Mouse (Mus musculus) kidney, embryonic 16.5 days (tissue): Measurements from ENCODE around the gene Gnpda2. TPM values are rescaled to one million over a fixed set of nuclear protein-coding genes. Genes with fewer than 3 reads are reported as not detected.

Source experiments
- ATAC-seq: fragments of 200-750 bp; cut with Nextera tagmentation; 2 replicates; pipeline ENCODE4 v1.8.0; 2017; ENCODE audit warnings: moderate TSS enrichment; ENCODE audit not compliant: low FRiP score, low TSS enrichment
- H3K27ac ChIP-seq: fragments of 300-500 bp; sonication (generic); 2 replicates; pipeline ENCODE4 v1.5.1; 2014; ENCODE audit warnings: low read length
- H3K27me3 ChIP-seq: fragments of 300-500 bp; sonication (generic); 2 replicates; pipeline ENCODE4 v1.6.1; 2014; ENCODE audit warnings: low read length, control low read depth, mixed read lengths; ENCODE audit not compliant: insufficient read depth
- H3K36me3 ChIP-seq: fragments of 300-500 bp; sonication (generic); 2 replicates; pipeline ENCODE4 v1.6.1; 2014; ENCODE audit warnings: low read length, control low read depth, mixed read lengths; ENCODE audit not compliant: insufficient read depth
- H3K4me1 ChIP-seq: fragments of 300-500 bp; sonication (generic); 2 replicates; pipeline ENCODE4 v1.6.1; 2014; ENCODE audit warnings: low read length, control low read depth, mixed read lengths; ENCODE audit not compliant: insufficient read depth
- H3K4me2 ChIP-seq: fragments of 300-500 bp; sonication (generic); replicated peaks from 2 replicates; pipeline ENCODE4 v1.6.1; 2014; ENCODE audit warnings: low read depth, low read length
- H3K4me3 ChIP-seq: fragments of 300-500 bp; sonication (generic); 2 replicates; pipeline ENCODE4 v1.5.1; 2014; ENCODE audit warnings: mild to moderate bottlenecking, low read length
- H3K9ac ChIP-seq: fragments of 300-500 bp; sonication (generic); replicated peaks from 2 replicates; pipeline ENCODE4 v1.6.1; 2014; ENCODE audit warnings: low read length
- H3K9me3 ChIP-seq: fragments of 300-500 bp; sonication (generic); 2 replicates; pipeline ENCODE4 v1.6.1; 2016; ENCODE audit warnings: low read length, control low read depth
- WGBS: fragments of 180-500 bp; shearing (Covaris S2); extraction: QIAGEN DNeasy Blood & Tissue Kit; methylation state at CpG from one replicate; pipeline ENCODE4 v1.1.7; 2014; 5-methylcytosine and 5-hydroxymethylcytosine counted together
- polyA plus RNA-seq: library from polyadenylated mRNA; unstranded; fragments of >200 nt; fragmentation: Nextera tagmentation; extraction: Ambion mirVana; gene quantifications from 2 replicates; pipeline ENCODE4 v1.2.1, GENCODE M21; 2015

The Gnpda2 gene
- polyA plus RNA-seq = 40.7 and 43.9 TPM in 2 replicates

DNA sequence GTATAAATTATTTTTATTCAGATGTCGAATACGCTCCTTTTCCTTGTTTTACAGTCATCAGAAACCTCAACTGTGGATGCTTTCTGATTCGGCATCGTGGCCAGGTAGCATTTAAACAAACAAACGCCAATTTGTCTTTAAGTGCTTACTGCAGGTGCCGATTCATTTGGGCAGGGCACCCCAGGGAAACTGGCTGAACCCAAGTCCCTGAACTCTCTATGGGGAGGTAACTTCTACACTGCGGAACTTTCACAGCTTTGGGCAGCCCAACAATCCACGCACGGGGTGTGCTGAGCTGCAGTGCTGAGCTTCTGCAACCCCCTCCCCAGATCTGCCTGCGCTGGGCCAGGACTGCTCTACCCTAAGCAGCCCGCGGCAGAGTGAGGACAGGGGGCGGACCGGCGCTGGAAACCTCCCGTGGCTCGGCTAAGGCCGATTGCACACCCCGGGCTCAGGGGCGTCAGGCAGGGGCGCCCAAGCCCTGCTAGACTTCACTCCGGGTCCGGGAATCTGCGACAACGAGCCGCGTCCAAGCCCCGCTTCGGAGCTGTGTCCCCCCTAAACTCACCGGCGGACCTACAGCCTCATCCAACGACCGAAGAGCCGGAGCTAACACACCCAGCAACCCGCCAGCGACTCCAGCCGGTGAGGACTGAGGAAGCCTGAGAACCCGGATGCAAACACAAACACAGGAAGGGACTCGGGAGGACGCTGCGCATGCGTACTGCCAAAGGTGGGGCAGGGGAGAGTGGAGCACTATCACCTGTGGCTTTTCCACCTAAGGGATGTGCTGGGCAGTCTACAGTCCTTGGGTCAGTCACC lies at the start of gene Gnpda2:
TSS of gene Gnpda2 (minus strand) at position 701 of the 822 bp plus-strand sequence.
- WGBS = 2% methylated on average over 42 of the region's 42 CpGs
- Histone ChIP-seq H3K9ac (peak within 1 kb of the TSS; percentile 85), H3K4me1 (peaks cover 6% of the 10 kb centered on the region), H3K27me3 (no peaks in the 10 kb centered on the region), H3K4me3 (peak within 1 kb of the TSS; percentile 87), H3K27ac (peak within 1 kb of the TSS; percentile 82), H3K36me3 (no peaks in the 10 kb centered on the region), H3K4me2 (peak within 1 kb of the TSS; percentile 75), H3K9me3 (no peaks in the 10 kb centered on the region)
- ATAC-seq = peak; percentile 99

DNA sequence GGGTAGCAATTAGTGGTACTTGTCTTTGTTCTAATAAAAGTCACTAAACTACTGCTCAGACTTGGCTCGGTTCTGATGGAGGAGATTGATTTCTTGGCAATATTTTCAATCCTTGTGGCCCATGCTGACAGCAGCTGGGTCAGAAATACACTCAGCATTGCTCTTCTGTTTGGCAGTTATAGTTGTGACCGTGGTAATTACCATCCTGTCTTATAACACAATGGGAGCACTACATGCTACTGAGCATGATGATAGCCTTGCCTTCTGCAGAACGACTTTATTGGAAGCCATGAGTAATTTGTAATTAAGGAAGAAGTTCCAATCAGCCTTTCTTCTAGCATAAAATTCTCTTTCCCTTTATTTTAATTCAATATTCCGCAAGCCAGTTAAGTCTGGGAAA lies 42.6 kb upstream of the Gnpda2 start:
- H3K27ac ChIP-seq = no peak overlapping the region
- no peaks in the 10 kb centered on the region for H3K4me1 ChIP-seq
- no peaks in the 10 kb centered on the region for H3K36me3 ChIP-seq
- H3K9ac ChIP-seq = no peak overlapping the region
- ATAC-seq = no peak
- no peak overlapping the region for H3K4me3 ChIP-seq
- WGBS = 62% methylated on average over 4 of the region's 4 CpGs
- no peak overlapping the region for H3K4me2 ChIP-seq
- no peaks in the 10 kb centered on the region for H3K27me3 ChIP-seq
- H3K9me3 ChIP-seq = no peaks in the 10 kb centered on the region

DNA sequence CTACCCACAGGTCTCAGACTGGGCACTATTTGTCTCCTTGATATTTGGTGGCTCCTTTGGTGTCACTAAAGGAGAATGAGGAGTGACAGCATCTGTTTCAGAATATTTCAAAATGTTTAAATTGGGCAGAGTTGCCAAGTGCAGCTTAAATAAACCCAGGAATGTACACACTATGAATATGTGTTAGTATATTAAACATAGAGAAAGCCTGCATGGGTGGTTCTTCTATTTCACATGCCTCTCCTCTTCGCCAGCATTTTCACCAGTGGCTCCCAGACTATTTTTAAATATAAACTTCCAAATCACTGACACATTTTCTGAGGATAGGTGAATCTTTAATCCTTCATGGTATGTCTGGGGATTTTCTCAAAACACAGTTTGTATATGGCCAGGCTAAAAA lies 28.8 kb upstream of the Gnpda2 start:
- no peak overlapping the region for H3K4me2 ChIP-seq
- no peak for ATAC-seq
- WGBS = 80% methylated on average over 1 of the region's 1 CpGs

DNA sequence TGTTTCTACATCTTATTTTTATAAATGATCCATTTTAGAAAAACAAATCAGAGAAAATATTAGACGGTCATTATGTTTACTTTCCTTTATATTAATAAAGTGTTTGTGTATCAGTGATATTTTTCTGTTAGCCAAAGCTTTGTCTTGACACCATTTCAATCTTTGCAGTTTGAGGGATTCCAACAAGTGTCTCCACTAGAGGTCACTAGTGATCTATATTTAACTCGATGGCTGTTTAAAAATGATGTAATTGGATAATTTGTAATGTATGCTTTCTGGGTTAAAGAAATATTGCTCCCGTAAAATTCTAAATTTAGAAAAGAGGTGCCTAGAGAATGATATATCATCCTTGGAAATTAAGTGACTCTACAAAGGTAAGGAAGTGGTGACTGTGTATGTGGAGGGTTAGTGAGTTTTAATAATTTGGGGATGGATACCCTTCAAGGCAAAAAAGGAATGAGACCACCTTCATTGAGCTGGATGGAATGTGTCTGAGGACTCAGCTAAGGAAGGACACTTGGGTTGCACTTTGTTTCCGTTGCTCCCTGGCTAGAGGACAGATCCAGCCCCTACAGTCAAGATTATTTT lies 21.2 kb upstream of the Gnpda2 start:
- no peaks in the 10 kb centered on the region for H3K27me3 ChIP-seq
- H3K36me3 ChIP-seq = no peaks in the 10 kb centered on the region
- H3K4me2 ChIP-seq = no peak overlapping the region
- WGBS = 19% methylated on average over 4 of the region's 4 CpGs
- no peak overlapping the region for H3K27ac ChIP-seq
- no peak overlapping the region for H3K9ac ChIP-seq
- H3K9me3 ChIP-seq = no peaks in the 10 kb centered on the region
- ATAC-seq = no peak
- no peaks in the 10 kb centered on the region for H3K4me1 ChIP-seq
- no peak overlapping the region for H3K4me3 ChIP-seq

More for the DNA sequence above, 28.8 kb upstream of the Gnpda2 start:
- Histone ChIP-seq H3K27me3 (no peaks in the 10 kb centered on the region), H3K4me1 (no peaks in the 10 kb centered on the region), H3K36me3 (no peaks in the 10 kb centered on the region), H3K27ac (no peak overlapping the region), H3K9me3 (no peaks in the 10 kb centered on the region), H3K9ac (no peak overlapping the region), H3K4me3 (no peak overlapping the region)

DNA sequence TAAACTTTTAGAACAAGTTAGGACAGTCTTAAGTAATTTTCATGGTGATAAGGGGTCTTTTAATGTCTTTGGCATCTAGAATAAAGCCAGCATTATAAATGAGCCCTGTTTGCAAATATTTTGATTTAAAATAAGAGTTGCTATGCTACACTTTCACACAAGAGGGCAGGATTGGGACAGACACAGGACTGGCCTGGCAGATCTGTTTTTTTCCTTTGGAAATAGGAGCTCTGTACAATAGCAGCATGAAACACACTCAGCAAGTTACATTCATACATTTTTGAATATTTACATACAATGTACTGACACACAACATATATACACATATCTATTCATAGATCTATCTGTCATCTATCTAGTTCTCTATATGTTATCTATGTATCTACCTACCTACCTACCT lies 8.9 kb upstream of the Gnpda2 start:
- Histone ChIP-seq H3K9me3 (no peaks in the 10 kb centered on the region), H3K4me2 (no peak overlapping the region), H3K4me1 (no peaks in the 10 kb centered on the region), H3K36me3 (no peaks in the 10 kb centered on the region), H3K4me3 (no peak overlapping the region), H3K27ac (no peak overlapping the region), H3K27me3 (no peaks in the 10 kb centered on the region), H3K9ac (no peak overlapping the region)
- ATAC-seq = 0 out of 2 replicates have a peak, but pooled peaks have one; percentile 27

DNA sequence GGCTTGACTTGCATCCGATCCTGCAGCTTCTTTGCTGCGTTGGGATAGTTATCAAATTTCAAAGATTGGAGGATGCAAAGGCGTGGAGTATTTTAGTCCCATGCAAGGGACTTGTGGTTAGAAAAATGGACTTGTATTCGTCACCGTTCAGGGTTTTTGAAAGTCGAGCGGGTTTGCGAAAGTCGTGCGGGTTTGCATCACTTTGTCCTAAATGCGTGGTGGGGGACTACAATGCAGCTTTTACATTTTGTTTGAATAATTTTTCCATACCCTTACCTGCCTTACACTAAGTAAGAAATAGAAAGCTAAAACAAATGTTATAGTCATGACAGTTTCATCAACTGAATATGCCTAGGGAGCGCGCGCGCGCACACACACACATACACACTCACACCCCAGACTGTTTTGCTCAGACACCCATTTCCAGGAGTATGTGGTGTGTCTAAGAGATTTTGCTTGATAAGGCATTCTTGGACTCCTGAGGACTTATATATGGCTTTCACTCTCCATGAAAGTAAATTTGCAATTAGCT lies 34.7 kb downstream of the Gnpda2 start:
- Histone ChIP-seq H3K27ac (no peak overlapping the region; the same call in 1 of the 2 replicates), H3K9ac (peak overlapping the region; percentile 97), H3K4me1 (peaks cover 5% of the 10 kb centered on the region), H3K4me3 (peak overlapping the region; percentile 92), H3K27me3 (no peaks in the 10 kb centered on the region), H3K4me2 (peak overlapping the region; percentile 62), H3K9me3 (no peaks in the 10 kb centered on the region), H3K36me3 (peaks cover 16% of the 10 kb centered on the region; the same call in 1 of the 2 replicates)
- WGBS = 11% methylated on average over 16 of the region's 16 CpGs
- ATAC-seq = peak; percentile 9; the same call in 1 of the 2 replicates

DNA sequence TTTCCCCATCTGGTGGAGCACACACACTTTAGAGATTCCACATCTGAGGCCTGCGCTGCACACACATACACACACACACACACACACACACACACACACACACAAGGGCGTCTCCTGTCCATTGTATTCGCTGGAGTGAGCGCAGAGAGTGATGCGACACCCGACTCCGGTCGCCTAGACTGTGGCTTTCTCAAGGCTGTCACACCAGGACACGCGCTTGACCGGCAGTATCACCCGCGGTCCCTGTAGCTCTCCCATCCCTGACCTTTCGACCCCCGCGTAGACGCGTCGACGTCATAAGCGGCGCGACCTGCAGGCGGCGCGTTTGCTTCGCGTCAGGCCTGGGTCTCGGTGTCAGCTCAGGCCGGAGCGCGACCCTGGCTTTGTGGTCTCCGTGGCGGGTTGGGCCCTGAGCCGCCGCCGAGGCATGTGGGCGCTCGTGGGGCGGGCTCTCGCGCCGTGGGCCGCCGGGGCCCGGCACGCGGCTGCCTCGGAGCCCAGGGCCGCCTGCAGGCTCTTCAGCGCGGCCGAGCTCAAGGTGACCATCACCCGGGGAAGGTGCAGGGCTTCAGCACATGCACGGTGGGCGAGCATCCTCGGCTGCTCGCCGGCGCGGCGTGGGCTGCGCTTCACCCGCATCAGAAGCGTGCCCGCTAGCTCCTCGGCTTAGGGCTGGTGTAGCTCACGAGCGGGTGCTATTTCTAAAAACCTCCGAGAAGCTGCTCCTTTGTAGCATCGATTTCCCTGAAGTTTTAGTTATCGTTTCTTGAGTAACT lies 35.3 kb downstream of the Gnpda2 start, which contains the start of gene Guf1:
TSS of gene Guf1 (plus strand) at position 296 of the 776 bp plus-strand sequence.
- WGBS = under 1% methylated on average over 72 of the region's 72 CpGs

DNA sequence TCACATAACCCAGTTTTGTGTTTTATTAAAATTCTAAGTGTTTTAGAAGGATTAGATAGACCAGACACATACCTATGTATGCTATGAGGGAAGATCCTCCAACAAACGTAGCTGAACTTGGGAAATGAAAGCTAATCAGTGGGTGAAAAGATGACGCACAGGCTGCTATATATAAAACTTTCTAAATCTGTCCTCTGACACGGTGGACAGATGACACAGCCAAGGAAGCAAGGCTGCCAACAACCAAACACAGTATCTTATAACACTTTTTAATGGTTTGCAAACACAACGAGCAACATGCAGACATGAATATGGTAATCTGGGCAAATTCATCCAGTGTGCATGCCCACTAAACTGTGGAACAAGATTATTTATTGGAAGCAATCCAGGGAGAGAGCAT lies 49.7 kb downstream of the Gnpda2 start, which contains the start of gene Yipf7:
TSS of gene Yipf7 (minus strand) at position 160 of the 400 bp plus-strand sequence.
- WGBS = 65% methylated on average over 4 of the region's 4 CpGs
- H3K9me3 ChIP-seq = no peaks in the 10 kb centered on the region

More for the DNA sequence above, 35.3 kb downstream of the Gnpda2 start, which contains the start of gene Guf1:
- peak within 1 kb of the TSS; percentile 62 for H3K4me2 ChIP-seq
- H3K4me1 ChIP-seq = peaks cover 5% of the 10 kb centered on the region
- H3K4me3 ChIP-seq = peak within 1 kb of the TSS; percentile 92
- H3K9me3 ChIP-seq = no peaks in the 10 kb centered on the region
- peak within 1 kb of the TSS; percentile 97 for H3K9ac ChIP-seq
- peaks cover 14% of the 10 kb centered on the region; the same call in 1 of the 2 replicates for H3K36me3 ChIP-seq
- ATAC-seq = peak; percentile 98
- peak within 1 kb of the TSS; percentile 82 for H3K27ac ChIP-seq
- H3K27me3 ChIP-seq = no peaks in the 10 kb centered on the region

DNA sequence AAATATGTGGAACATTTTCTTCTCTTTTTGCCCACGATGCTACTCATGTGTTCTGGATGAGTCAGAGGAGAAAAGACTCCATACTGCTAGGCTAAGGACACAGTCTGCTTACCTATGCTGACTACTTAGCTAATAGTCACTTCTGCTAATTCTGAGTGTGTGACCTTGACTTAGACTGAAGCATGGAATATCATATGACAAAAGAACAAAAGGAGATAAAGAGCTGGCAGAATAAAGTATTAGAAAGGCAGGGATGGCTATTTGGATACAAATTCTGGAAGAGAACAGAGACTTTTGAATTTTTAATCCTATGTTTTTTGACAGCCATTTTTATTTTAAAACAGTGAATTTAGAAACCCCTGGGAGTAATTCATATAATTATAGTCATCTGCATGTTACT lies 50.5 kb downstream of the Gnpda2 start:
- H3K4me2 ChIP-seq = no peak overlapping the region
- H3K9me3 ChIP-seq = no peaks in the 10 kb centered on the region
- no peaks in the 10 kb centered on the region for H3K36me3 ChIP-seq
- no peak for ATAC-seq
- no peaks in the 10 kb centered on the region for H3K4me1 ChIP-seq
- H3K27ac ChIP-seq = no peak overlapping the region
- WGBS = 59% methylated on average over 1 of the region's 1 CpGs
- no peaks in the 10 kb centered on the region for H3K27me3 ChIP-seq
- H3K9ac ChIP-seq = no peak overlapping the region
- H3K4me3 ChIP-seq = no peak overlapping the region

More for the DNA sequence above, 49.7 kb downstream of the Gnpda2 start, which contains the start of gene Yipf7:
- H3K27ac ChIP-seq = no peak within 1 kb of the TSS
- ATAC-seq = no peak
- no peak within 1 kb of the TSS for H3K4me2 ChIP-seq
- H3K27me3 ChIP-seq = no peaks in the 10 kb centered on the region
- no peaks in the 10 kb centered on the region for H3K4me1 ChIP-seq
- H3K36me3 ChIP-seq = no peaks in the 10 kb centered on the region
- H3K9ac ChIP-seq = no peak within 1 kb of the TSS
- H3K4me3 ChIP-seq = no peak within 1 kb of the TSS
